Mouse (Mus musculus) ES-E14 (cell line): ENCODE measurements at regions not wholly inside any gene's neighbourhood (a gene's known extent, or its start where the extent isn't known, plus 50 kb on each side); places are given as distances from the start of the nearest gene placed in this dataset.

Experiments
- DNase-seq: peaks from one replicate; pipeline ENCODE4 v3.0.0-alpha.2; 2013; ENCODE audit warnings: low read depth, low spot score
- H3K27ac ChIP-seq: 2 replicates; pipeline ENCODE4 v1.5.1; 2012; ENCODE audit warnings: low read depth, mild to moderate bottlenecking, low read length, moderate library complexity, mixed read lengths; ENCODE audit not compliant: poor library complexity, insufficient read depth, severe bottlenecking
- H3K36me3 ChIP-seq: 2 replicates; pipeline ENCODE4 v1.6.1; 2012; ENCODE audit warnings: mild to moderate bottlenecking, low read length, moderate library complexity, mixed read lengths; ENCODE audit not compliant: control insufficient read depth, poor library complexity, insufficient read depth, severe bottlenecking
- H3K4me1 ChIP-seq, 2 experiments: fragments of 150-350 bp in 1 of 2; sonication (generic) in 1 of 2; 2 replicates each; pipeline ENCODE4 v1.6.1; 2012; ENCODE audit warnings: low read length in 2 of 2, mild to moderate bottlenecking in 1 of 2, mixed read lengths in 1 of 2; ENCODE audit not compliant: control insufficient read depth in 2 of 2, insufficient read depth in 2 of 2, poor library complexity in 1 of 2
- H3K4me3 ChIP-seq, 2 experiments: fragments of 150-350 bp in 1 of 2; sonication (generic) in 1 of 2; 2 replicates each; pipeline ENCODE4 v1.5.1; 2012; ENCODE audit warnings: low read length in 2 of 2, low read depth in 1 of 2, mild to moderate bottlenecking in 1 of 2, mixed read lengths in 1 of 2; ENCODE audit not compliant: insufficient read depth in 1 of 2, poor library complexity in 1 of 2, severe bottlenecking in 1 of 2
- H3K9ac ChIP-seq: 2 replicates; pipeline ENCODE4 v1.6.1; 2012; ENCODE audit warnings: low read depth, mild to moderate bottlenecking, low read length, mixed read lengths; ENCODE audit not compliant: poor library complexity, insufficient read depth, severe bottlenecking
- H3K9me3 ChIP-seq: fragments of 150-350 bp; sonication (generic); 2 replicates; pipeline ENCODE4 v1.6.1; 2012; ENCODE audit warnings: low read depth, mild to moderate bottlenecking, low read length; ENCODE audit not compliant: control insufficient read depth, insufficient read depth
- CHD2 ChIP-seq: IDR thresholded peaks from 2 replicates; pipeline ENCODE4 v1.6.1; 2014; ENCODE audit warnings: mild to moderate bottlenecking, low read depth, low read length, inconsistent platforms
- HCFC1 ChIP-seq: IDR thresholded peaks from 2 replicates; pipeline ENCODE4 v1.6.1; 2012; ENCODE audit warnings: low read length, inconsistent platforms, borderline replicate concordance; ENCODE audit not compliant: insufficient read depth
- MAFK ChIP-seq: IDR thresholded peaks from 2 replicates; pipeline ENCODE4 v1.6.1; 2014; ENCODE audit warnings: mild to moderate bottlenecking, low read depth, low read length, inconsistent platforms; ENCODE audit not compliant: insufficient read depth
- ZC3H11A ChIP-seq: IDR thresholded peaks from 2 replicates; pipeline ENCODE4 v1.6.1; 2012; ENCODE audit warnings: low read depth, mild to moderate bottlenecking, inconsistent platforms, low read length, borderline replicate concordance
- ZNF384 ChIP-seq: IDR thresholded peaks from 2 replicates; pipeline ENCODE4 v1.6.1; 2012; ENCODE audit warnings: low read depth, low read length, inconsistent platforms
- in situ Hi-C, 2 experiments: fragments of 600-800 bp; cut with MboI; formaldehyde crosslinking; loops; one replicate each; pipeline ENCODE4 v1.15.1; 2025; ENCODE audit warnings: low sequenced_read_pairs in 2 of 2, inconsistent platforms in 1 of 2; ENCODE audit not compliant: unreplicated experiment in 2 of 2

DNA sequence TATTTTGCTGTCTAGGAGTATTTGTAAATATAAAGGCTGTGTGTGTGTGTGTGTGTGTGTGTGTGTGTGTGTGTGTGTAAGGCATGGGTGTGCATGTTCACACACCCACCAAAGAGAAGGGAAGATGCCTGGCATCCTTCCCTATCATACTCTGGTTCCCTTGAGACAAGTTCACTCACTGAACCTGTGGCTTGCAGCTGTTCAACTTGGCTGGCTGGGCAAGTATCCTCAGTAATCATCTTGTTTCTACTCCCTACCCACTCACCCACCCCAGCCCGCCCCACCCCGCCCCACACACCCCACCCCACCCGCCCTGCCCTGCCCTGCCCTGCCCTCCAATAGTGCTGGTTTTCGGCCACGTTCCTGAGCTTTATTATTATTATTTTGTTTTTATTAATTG is 448.5 kb downstream of the Pid1 start:
- Histone ChIP-seq H3K27ac (no peak overlapping the region), H3K36me3 (no peaks in the 10 kb centered on the region), H3K4me1 (no peaks in the 10 kb centered on the region), H3K9me3 (no peaks in the 10 kb centered on the region), H3K9ac (no peak overlapping the region), H3K4me3 (no peak overlapping the region)
- no peak for DNase-seq
- no peak for TF ChIP-seq MAFK
- no peak for TF ChIP-seq HCFC1
- no peak for TF ChIP-seq ZNF384
- TF ChIP-seq CHD2 = no peak
- TF ChIP-seq ZC3H11A = no peak
- in situ Hi-C loops = no loop called here

DNA sequence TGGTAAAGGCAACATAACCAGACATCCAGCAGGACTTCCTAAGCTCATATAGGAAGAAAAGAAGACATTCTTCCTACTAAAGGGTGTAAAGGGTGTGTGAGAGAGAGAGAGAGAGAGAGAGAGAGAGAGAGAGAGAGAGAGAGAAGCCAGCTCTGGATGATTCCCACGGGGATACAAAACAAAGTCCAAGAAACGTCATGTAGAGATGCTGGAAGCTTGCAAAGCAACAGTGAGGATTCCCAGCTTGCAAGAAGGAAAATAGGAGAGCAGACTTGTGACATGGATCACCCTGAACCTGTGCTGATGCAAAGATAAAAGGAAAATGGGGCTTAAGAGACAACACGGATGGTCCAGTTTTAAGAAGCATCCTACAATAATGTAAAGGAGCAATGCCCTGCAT is 456.6 kb downstream of the Pid1 start:
- no peak overlapping the region for H3K9ac ChIP-seq
- DNase-seq = no peak
- H3K27ac ChIP-seq = no peak overlapping the region
- no peak for TF ChIP-seq ZNF384
- TF ChIP-seq CHD2 = no peak
- no peak for TF ChIP-seq HCFC1
- no peak for TF ChIP-seq MAFK
- no peak for TF ChIP-seq ZC3H11A
- no peaks in the 10 kb centered on the region for H3K4me1 ChIP-seq
- H3K9me3 ChIP-seq = no peaks in the 10 kb centered on the region
- in situ Hi-C loops = no loop called here
- H3K36me3 ChIP-seq = no peaks in the 10 kb centered on the region
- H3K4me3 ChIP-seq = no peak overlapping the region

DNA sequence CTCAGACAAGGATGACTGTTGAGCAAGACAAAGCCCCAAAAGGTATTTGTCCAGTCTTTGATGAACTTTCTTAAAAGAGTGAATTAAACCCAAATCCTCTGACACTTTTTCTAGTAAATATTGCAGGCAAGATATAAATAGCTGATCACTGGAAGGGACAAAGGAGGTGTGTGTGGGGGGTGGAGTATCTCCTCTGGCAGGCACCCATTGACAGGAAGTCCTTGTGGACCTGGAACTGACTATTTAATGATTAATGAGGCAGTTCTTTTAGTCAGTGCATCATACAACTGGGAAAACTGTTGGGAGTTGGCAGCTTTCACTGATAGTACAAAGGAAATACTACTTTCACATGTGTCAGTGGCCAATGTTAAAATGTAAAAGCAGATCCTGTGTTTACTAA is 457.1 kb downstream of the Pid1 start:
- Histone ChIP-seq H3K4me3 (no peak overlapping the region), H3K9me3 (no peaks in the 10 kb centered on the region), H3K27ac (no peak overlapping the region), H3K4me1 (no peaks in the 10 kb centered on the region), H3K36me3 (no peaks in the 10 kb centered on the region), H3K9ac (no peak overlapping the region)
- DNase-seq = no peak
- TF ChIP-seq ZC3H11A (no peak), ZNF384 (no peak), CHD2 (no peak), HCFC1 (no peak), MAFK (no peak)
- in situ Hi-C loops = no loop called here

DNA sequence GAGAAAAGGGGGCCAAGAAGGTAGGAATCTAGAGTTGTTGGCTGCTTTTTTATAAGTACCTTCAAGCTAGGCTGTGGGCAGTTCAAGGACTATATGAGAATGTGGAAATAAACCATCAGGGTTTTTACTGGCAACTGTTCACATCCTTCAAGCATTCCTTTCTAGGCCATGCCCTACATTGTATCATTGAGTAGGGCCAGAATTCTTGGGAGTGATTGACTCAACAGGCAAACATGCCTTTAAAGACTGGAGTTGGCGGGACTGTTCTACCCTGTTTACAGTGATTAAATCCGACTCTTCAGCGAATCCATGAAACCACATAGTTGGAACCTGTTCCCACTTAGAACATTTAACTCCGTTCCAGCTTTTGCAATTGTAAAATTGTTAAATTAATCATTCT is 463.8 kb downstream of the Pid1 start:
- DNase-seq = no peak
- no peak for TF ChIP-seq ZNF384
- no peak for TF ChIP-seq MAFK
- TF ChIP-seq HCFC1 = no peak
- TF ChIP-seq ZC3H11A = no peak
- no peak for TF ChIP-seq CHD2
- Histone ChIP-seq H3K27ac (no peak overlapping the region), H3K4me3 (no peak overlapping the region), H3K9ac (no peak overlapping the region), H3K9me3 (no peaks in the 10 kb centered on the region), H3K36me3 (no peaks in the 10 kb centered on the region), H3K4me1 (no peaks in the 10 kb centered on the region)
- in situ Hi-C loops = no loop called here

DNA sequence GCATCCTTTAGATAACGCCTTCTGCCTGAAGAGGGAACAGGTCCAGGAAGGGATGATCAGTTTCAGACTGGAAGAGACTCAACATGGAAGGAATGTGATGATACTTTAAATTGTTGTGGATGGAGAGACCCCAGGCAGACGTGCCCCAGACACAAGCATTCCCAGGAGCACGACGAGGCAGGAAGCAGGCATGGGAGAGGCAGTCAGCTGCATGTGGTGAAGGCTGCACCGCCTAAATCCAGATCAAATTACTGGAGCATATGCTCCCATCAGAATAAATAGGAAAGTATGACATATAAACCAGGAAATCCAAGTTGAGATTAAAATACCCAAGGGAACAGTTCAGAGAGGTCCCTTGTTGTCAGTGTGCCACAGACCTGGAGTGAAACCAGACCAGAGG is 467.3 kb downstream of the Pid1 start:
- no peak for TF ChIP-seq MAFK
- TF ChIP-seq ZC3H11A = no peak
- no peak for TF ChIP-seq CHD2
- no peak for TF ChIP-seq ZNF384
- no peak for TF ChIP-seq HCFC1
- Histone ChIP-seq H3K27ac (no peak overlapping the region), H3K36me3 (no peaks in the 10 kb centered on the region), H3K9ac (no peak overlapping the region), H3K4me3 (no peak overlapping the region), H3K9me3 (no peaks in the 10 kb centered on the region), H3K4me1 (no peaks in the 10 kb centered on the region)
- in situ Hi-C loops = no loop called here
- DNase-seq = no peak
